Mouse (Mus musculus) mouse embryonic stem cell (cell line): ENCODE measurements around the gene Pnpla7.

ENCODE experiments used
- in situ Hi-C, 2 experiments: fragments of 300-500 bp; cut with MboI; formaldehyde crosslinking; loops; 1 replicate in 1 of 2; 3 replicates in 1 of 2; pipeline ENCODE4 v1.14.3; 2019 to 2020; ENCODE audit warnings: low sequenced_read_pairs in 2 of 2, low pct_unique_long_range_greater_than_20kb in 1 of 2, mixed read lengths in 1 of 2; ENCODE audit not compliant: unreplicated experiment in 1 of 2

Pnpla7 gene

GRCm38 (mm10) chr2:25055409-25056155, 79.7 kb downstream of the Pnpla7 start:
- in situ Hi-C loops, result no loop called here

- in situ Hi-C loops, result no loop called here
Observed at GRCm38 (mm10) chr2:25058926-25059325, 83.1 kb downstream of the Pnpla7 start.

- in situ Hi-C loops, result no loop called here
Observed at GRCm38 (mm10) chr2:25063523-25063922, 87.7 kb downstream of the Pnpla7 start.

GRCm38 (mm10) chr2:25064285-25064684, 88.5 kb downstream of the Pnpla7 start:
- in situ Hi-C loops, result no loop called here

- in situ Hi-C loops, result no loop called here
Observed at GRCm38 (mm10) chr2:25065537-25065936, 89.7 kb downstream of the Pnpla7 start.

GRCm38 (mm10) chr2:25066552-25066951, 90.7 kb downstream of the Pnpla7 start:
- in situ Hi-C loops, result no loop called here

GRCm38 (mm10) chr2:25069537-25069936, 93.7 kb downstream of the Pnpla7 start:
- in situ Hi-C loops, result no loop called here

GRCm38 (mm10) chr2:25072398-25072797, 96.6 kb downstream of the Pnpla7 start:
- in situ Hi-C loops, result no loop called here

GRCm38 (mm10) chr2:25075506-25075905, 99.7 kb downstream of the Pnpla7 start:
- in situ Hi-C loops, result no loop called here

- in situ Hi-C loops, result no loop called here
Observed at GRCm38 (mm10) chr2:25078967-25079366, 103.1 kb downstream of the Pnpla7 start.

- in situ Hi-C loops, result no loop called here
Observed at GRCm38 (mm10) chr2:25080076-25080475, 104.2 kb downstream of the Pnpla7 start, which contains the start of gene Entpd8. Gene Entpd8 (plus strand): TSS chr2:25080304.

GRCm38 (mm10) chr2:25083697-25084096, 107.9 kb downstream of the Pnpla7 start:
- in situ Hi-C loops, result no loop called here

GRCm38 (mm10) chr2:25085571-25085970, 109.7 kb downstream of the Pnpla7 start:
- in situ Hi-C loops, result no loop called here

- in situ Hi-C loops, result no loop called here
Observed at GRCm38 (mm10) chr2:25087842-25088241, 112.0 kb downstream of the Pnpla7 start.

- in situ Hi-C loops, result no loop called here
Observed at GRCm38 (mm10) chr2:25088636-25089035, 112.8 kb downstream of the Pnpla7 start.

- in situ Hi-C loops, result no loop called here
Observed at GRCm38 (mm10) chr2:25094785-25095108, 118.9 kb downstream of the Pnpla7 start.

- in situ Hi-C loops, result no loop called here
Observed at GRCm38 (mm10) chr2:25095109-25095850, 119.4 kb downstream of the Pnpla7 start, which contains the start of gene Noxa1. Gene Noxa1 (minus strand): TSS chr2:25095149.

GRCm38 (mm10) chr2:25098005-25098615, 122.3 kb downstream of the Pnpla7 start:
- in situ Hi-C loops, result no loop called here

GRCm38 (mm10) chr2:25098956-25099355, 123.1 kb downstream of the Pnpla7 start:
- in situ Hi-C loops, result no loop called here
